8 mouse cellular contexts compared by ENCODE assay signal in the genomic region with DNA sequence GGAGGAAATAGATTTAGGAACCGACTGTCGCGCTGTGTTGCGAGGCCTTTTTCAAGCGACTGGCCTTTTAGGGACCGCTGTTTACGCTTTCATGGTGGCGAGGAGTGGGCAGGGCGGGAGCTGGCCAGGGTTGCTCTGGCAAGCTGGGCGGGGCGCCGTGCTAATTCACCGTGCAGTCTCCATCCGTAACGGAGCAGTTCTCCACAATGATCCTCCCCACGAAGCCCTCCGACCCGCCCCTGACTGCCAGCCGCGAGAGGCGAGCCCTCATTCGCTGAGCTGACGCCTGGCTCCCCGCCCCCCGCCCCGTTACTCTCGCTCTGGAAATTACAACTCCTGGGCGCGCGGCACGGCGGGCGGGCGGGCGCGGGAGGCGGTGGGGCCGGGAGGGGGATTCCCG. TPM values are rescaled to one million over a fixed set of nuclear protein-coding genes. Genes with fewer than 3 reads are reported as not detected.
DNase-seq lines count a peak whose midpoint lies in the region; ATAC-seq and TF ChIP-seq lines count a peak whose summit lies in the region.

Trim67 (plus strand) TSS at position 385 of the 400 bp plus-strand sequence.

- intact Hi-C loops in gastrocnemius, postnatal 36 days (cut with DNase I): loop anchor here (10.0 kb wide), 1 partner anchor 358 kb away; the partner anchor contains the start of gene Pgbd5

- no peak for TF ChIP-seq POLR2A in limb, embryonic 14.5 days (IDR thresholded peaks at IDR 0.05; ENCODE audit: borderline replicate concordance, extremely low read depth, insufficient read depth, insufficient read length)

- H3K36me3 ChIP-seq in embryonic facial prominence, embryonic 14.5 days (ENCODE audit: control insufficient read depth, insufficient read depth, low read length): no peaks in the 10 kb centered on the region
- H3K36me3 ChIP-seq in intestine, embryonic 14.5 days (ENCODE audit: control insufficient read depth, insufficient read depth, low read length): no peaks in the 10 kb centered on the region
- H3K36me3 ChIP-seq in limb, embryonic 14.5 days (ENCODE audit: control insufficient read depth, insufficient read depth, low read length): no peaks in the 10 kb centered on the region
- H3K36me3 ChIP-seq in neural tube, embryonic 15.5 days: no peaks in the 10 kb centered on the region

- peak; percentile 91 for ATAC-seq in embryonic facial prominence, embryonic 14.5 days (ENCODE audit: low read depth)
- peak; percentile 80 for ATAC-seq in intestine, embryonic 14.5 days (replicated peaks; ENCODE audit: low FRiP score, low TSS enrichment, low read depth)
- peak; percentile 79 for ATAC-seq in limb, embryonic 14.5 days (ENCODE audit: low FRiP score, low read depth)
- peak; percentile 94 for ATAC-seq in neural tube, embryonic 15.5 days (ENCODE audit: low FRiP score)

- peak within 1 kb of the TSS; percentile 65 for H3K4me3 ChIP-seq in embryonic facial prominence, embryonic 14.5 days (ENCODE audit: low read depth, low read length)
- peak within 1 kb of the TSS; percentile 54 for H3K4me3 ChIP-seq in intestine, embryonic 14.5 days (ENCODE audit: low read depth, low read length)
- H3K4me3 ChIP-seq in limb, embryonic 14.5 days (replicated peaks; ENCODE audit: low read length): peak within 1 kb of the TSS; percentile 60
- peak within 1 kb of the TSS; percentile 77 for H3K4me3 ChIP-seq in neural tube, embryonic 15.5 days (replicated peaks)

- peak within 1 kb of the TSS; percentile 52 for H3K9ac ChIP-seq in embryonic facial prominence, embryonic 14.5 days (ENCODE audit: low read depth, low read length)
- no peak within 1 kb of the TSS; the same call in 1 of the 2 replicates for H3K9ac ChIP-seq in intestine, embryonic 14.5 days (ENCODE audit: low read length)
- peak within 1 kb of the TSS; percentile 7; the same call in 1 of the 2 replicates for H3K9ac ChIP-seq in limb, embryonic 14.5 days (ENCODE audit: low read depth, low read length, severe bottlenecking)
- peak within 1 kb of the TSS; percentile 64 for H3K9ac ChIP-seq in neural tube, embryonic 15.5 days (replicated peaks)

- 0% methylated on average over 18 of the region's 39 CpGs for WGBS in embryonic facial prominence, embryonic 14.5 days
- WGBS in intestine, embryonic 14.5 days: under 1% methylated on average over 38 of the region's 39 CpGs
- WGBS in limb, embryonic 14.5 days: 4% methylated on average over 23 of the region's 39 CpGs
- WGBS in neural tube, embryonic 15.5 days: under 1% methylated on average over 27 of the region's 39 CpGs

- H3K9me3 ChIP-seq in embryonic facial prominence, embryonic 14.5 days (ENCODE audit: control insufficient read depth, low read length): no peaks in the 10 kb centered on the region
- H3K9me3 ChIP-seq in intestine, embryonic 14.5 days (ENCODE audit: control insufficient read depth, low read length): no peaks in the 10 kb centered on the region
- H3K9me3 ChIP-seq in limb, embryonic 14.5 days (ENCODE audit: control insufficient read depth, low read length): no peaks in the 10 kb centered on the region
- no peaks in the 10 kb centered on the region for H3K9me3 ChIP-seq in neural tube, embryonic 15.5 days (replicated peaks)

- H3K4me1 ChIP-seq in embryonic facial prominence, embryonic 14.5 days (ENCODE audit: control insufficient read depth, insufficient read depth, low read length): peaks cover 17% of the 10 kb centered on the region
- peaks cover 17% of the 10 kb centered on the region for H3K4me1 ChIP-seq in intestine, embryonic 14.5 days (replicated peaks; ENCODE audit: control insufficient read depth, insufficient read depth, low read length)
- H3K4me1 ChIP-seq in limb, embryonic 14.5 days (ENCODE audit: control insufficient read depth, insufficient read depth, low read length): peaks cover 22% of the 10 kb centered on the region; the same call in 1 of the 2 replicates
- H3K4me1 ChIP-seq in neural tube, embryonic 15.5 days: peaks cover 62% of the 10 kb centered on the region

- peaks cover 67% of the 10 kb centered on the region for H3K27me3 ChIP-seq in embryonic facial prominence, embryonic 14.5 days (replicated peaks; ENCODE audit: control insufficient read depth, insufficient read depth, low read length)
- H3K27me3 ChIP-seq in intestine, embryonic 14.5 days (replicated peaks; ENCODE audit: control insufficient read depth, insufficient read depth, low read length): peaks cover 57% of the 10 kb centered on the region
- peaks cover 63% of the 10 kb centered on the region for H3K27me3 ChIP-seq in limb, embryonic 14.5 days (ENCODE audit: control insufficient read depth, insufficient read depth, low read length)
- H3K27me3 ChIP-seq in neural tube, embryonic 15.5 days (replicated peaks): no peaks in the 10 kb centered on the region

- DNase-seq in gastrocnemius, postnatal 10 days: peak; percentile 40
- DNase-seq in gastrocnemius, postnatal 36 days: no peak
- peak; percentile 60 to 68 for DNase-seq in adrenal gland, postnatal 36 days
- peak; percentile 91 for DNase-seq in embryonic facial prominence, embryonic 14.5 days (ENCODE audit: low spot score)
- peak; percentile 79 for DNase-seq in intestine, embryonic 14.5 days (ENCODE audit: low spot score)
- DNase-seq in limb, embryonic 14.5 days (ENCODE audit: low spot score): peak; percentile 65
- peak; percentile 75 for DNase-seq in yolk sac, embryonic 10.5 days (ENCODE audit: low spot score)

- peak within 1 kb of the TSS; percentile 100 for H3K4me2 ChIP-seq in embryonic facial prominence, embryonic 14.5 days (ENCODE audit: low read depth, low read length)
- peak within 1 kb of the TSS; percentile 99 for H3K4me2 ChIP-seq in intestine, embryonic 14.5 days (ENCODE audit: low read length)
- peak within 1 kb of the TSS; percentile 100 for H3K4me2 ChIP-seq in limb, embryonic 14.5 days (replicated peaks; ENCODE audit: low read depth, low read length, severe bottlenecking)
- peak within 1 kb of the TSS; percentile 69 for H3K4me2 ChIP-seq in neural tube, embryonic 15.5 days

- no peak within 1 kb of the TSS for H3K27ac ChIP-seq in embryonic facial prominence, embryonic 14.5 days (replicated peaks; ENCODE audit: low read depth, low read length)
- H3K27ac ChIP-seq in intestine, embryonic 14.5 days (ENCODE audit: low read depth): peak within 1 kb of the TSS; percentile 43; the same call in 1 of the 2 replicates
- H3K27ac ChIP-seq in limb, embryonic 14.5 days (replicated peaks; ENCODE audit: low read depth, low read length): no peak within 1 kb of the TSS
- peak within 1 kb of the TSS; percentile 98 for H3K27ac ChIP-seq in neural tube, embryonic 15.5 days (replicated peaks)

RNA-seq across cellular contexts. Expression of gene Trim67, which starts in this region (rescaled TPM):
- total RNA-seq in gastrocnemius, postnatal 10 days (2021): under 1 TPM; 0.18 to 0.23 TPM
- under 1 TPM; 0.05 to 0.35 TPM for total RNA-seq in gastrocnemius, postnatal 36 days (2021)
- total RNA-seq in adrenal gland, postnatal 36 days (2021): 1 to 10 TPM in 1 of 2 experiments, under 1 TPM in 1; 0.86 to 1.0 TPM
- 0.97 and 1.1 TPM in 2 replicates for polyA plus RNA-seq in embryonic facial prominence, embryonic 14.5 days (2014; fragmentation: Nextera tagmentation; extraction: Ambion mirVana)
- polyA plus RNA-seq in intestine, embryonic 14.5 days (2014; fragmentation: Nextera tagmentation; extraction: Ambion mirVana): 0.78 and 1.2 TPM in 2 replicates
- polyA plus RNA-seq in limb, embryonic 14.5 days (2012; rRNA removed): 0.20 and 0.29 TPM in 2 replicates
- 0.03 and 0.04 TPM in 2 replicates for polyA plus RNA-seq in limb, embryonic 14.5 days (2014; fragmentation: Nextera tagmentation; extraction: Ambion mirVana)
- 23.6 and 28.3 TPM in 2 replicates for polyA plus RNA-seq in neural tube, embryonic 15.5 days (2015; fragmentation: Nextera tagmentation; extraction: Ambion mirVana)

Comparison
In these comparisons a context has a peak if more than half of its experiments do, and no peak if none do; other contexts are left out.
1. RNA of gene Trim67 (polyA plus RNA-seq): 23.6 to 28.3 TPM in neural tube, embryonic 15.5 days; 0.78 to 1.2 TPM in intestine, embryonic 14.5 days, 0.97 to 1.1 TPM in embryonic facial prominence, embryonic 14.5 days and 0.03 to 0.29 TPM in limb, embryonic 14.5 days; every median in the first group is over 10 times any median in the second.
2. Peak in DNase-seq in gastrocnemius, postnatal 10 days; RNA of the gene not detected or under 1 TPM.
3. Peak in DNase-seq, ATAC-seq, H3K4me3 ChIP-seq, H3K9ac ChIP-seq and H3K4me2 ChIP-seq in limb, embryonic 14.5 days; RNA of the gene not detected or under 1 TPM.
4. DNase-seq: peak in adrenal gland, postnatal 36 days (2 of 2), embryonic facial prominence, embryonic 14.5 days (single experiment), intestine, embryonic 14.5 days (single experiment) and yolk sac, embryonic 10.5 days (single experiment); none in gastrocnemius, postnatal 36 days (0 of 2).
5. H3K27ac ChIP-seq: peak in intestine, embryonic 14.5 days (single experiment) and neural tube, embryonic 15.5 days (single experiment); none in embryonic facial prominence, embryonic 14.5 days (single experiment) and limb, embryonic 14.5 days (single experiment).
6. Peak in every context shown above with its lines, with median percentiles within 50 percentile points of each other: ATAC-seq, H3K4me2 ChIP-seq and H3K4me3 ChIP-seq.